Mouse (Mus musculus) NIH3T3 (cell line): ENCODE measurements around the gene Pdzd2.

ENCODE experiments used
- DNase-seq: peaks from one replicate; pipeline ENCODE4 v3.0.0-alpha.2; 2012; ENCODE audit warnings: low read depth

Pdzd2 gene

GRCm38 (mm10) chr15:12739277-12740247 is at the start of gene Pdzd2:
TSS of gene Pdzd2 (minus strand) at chr15:12739924.
- DNase-seq: peak; percentile 2

GRCm38 (mm10) chr15:12789406-12789867 is 49.7 kb upstream of the Pdzd2 start:
- DNase-seq: peak; percentile 10

GRCm38 (mm10) chr15:12788536-12788935 is 48.8 kb upstream of the Pdzd2 start:
- DNase-seq: no peak

- DNase-seq: no peak
Observed at GRCm38 (mm10) chr15:12781729-12782326, 42.1 kb upstream of the Pdzd2 start.

- no peak for DNase-seq
Observed at GRCm38 (mm10) chr15:12781296-12781695, 41.6 kb upstream of the Pdzd2 start.

GRCm38 (mm10) chr15:12774149-12774753 is 34.5 kb upstream of the Pdzd2 start:
- DNase-seq: no peak

- no peak for DNase-seq
Observed at GRCm38 (mm10) chr15:12770958-12771357, 31.2 kb upstream of the Pdzd2 start.

- DNase-seq: no peak
Observed at GRCm38 (mm10) chr15:12766848-12767247, 27.1 kb upstream of the Pdzd2 start.

- no peak for DNase-seq
Observed at GRCm38 (mm10) chr15:12763147-12763546, 23.4 kb upstream of the Pdzd2 start.

GRCm38 (mm10) chr15:12762258-12762913 is 22.7 kb upstream of the Pdzd2 start:
- no peak for DNase-seq

GRCm38 (mm10) chr15:12760747-12761146 is 21.0 kb upstream of the Pdzd2 start:
- no peak for DNase-seq

- DNase-seq: no peak
Observed at GRCm38 (mm10) chr15:12758461-12758860, 18.7 kb upstream of the Pdzd2 start.

- DNase-seq: no peak
Observed at GRCm38 (mm10) chr15:12757757-12758156, 18.0 kb upstream of the Pdzd2 start.

- DNase-seq: no peak
Observed at GRCm38 (mm10) chr15:12753201-12753600, 13.5 kb upstream of the Pdzd2 start.

GRCm38 (mm10) chr15:12750963-12751362 is 11.2 kb upstream of the Pdzd2 start:
- DNase-seq: no peak

- no peak for DNase-seq
Observed at GRCm38 (mm10) chr15:12749549-12750301, 10.0 kb upstream of the Pdzd2 start.

GRCm38 (mm10) chr15:12742117-12742906 is 2.6 kb upstream of the Pdzd2 start:
- no peak for DNase-seq

GRCm38 (mm10) chr15:12738301-12739093 is 1.2 kb downstream of the Pdzd2 start:
- DNase-seq: no peak

- DNase-seq: no peak
Observed at GRCm38 (mm10) chr15:12735208-12735607, 4.5 kb downstream of the Pdzd2 start.

GRCm38 (mm10) chr15:12734221-12734620 is 5.5 kb downstream of the Pdzd2 start:
- no peak for DNase-seq
